Mouse (Mus musculus) Muller cell, postnatal 12 days (primary cell): ENCODE data around the gene Gda.

Experiments used
- DNase-seq: peaks from one replicate; pipeline ENCODE4 v3.0.0-alpha.2; 2015; ENCODE audit errors: inconsistent ontology term

Gene Gda

GRCm38 (mm10) chr19:21457461-21457860 lies 15.8 kb downstream of the Gda start:
- DNase-seq, result no peak

- DNase-seq, result no peak
Observed at GRCm38 (mm10) chr19:21441787-21442186, 31.5 kb downstream of the Gda start.

- DNase-seq, result no peak
Observed at GRCm38 (mm10) chr19:21440841-21441240, 32.4 kb downstream of the Gda start.

GRCm38 (mm10) chr19:21439141-21439737 lies 34.0 kb downstream of the Gda start:
- peak; percentile 3 for DNase-seq

- DNase-seq, result no peak
Observed at GRCm38 (mm10) chr19:21436566-21436965, 36.7 kb downstream of the Gda start.

DNA sequence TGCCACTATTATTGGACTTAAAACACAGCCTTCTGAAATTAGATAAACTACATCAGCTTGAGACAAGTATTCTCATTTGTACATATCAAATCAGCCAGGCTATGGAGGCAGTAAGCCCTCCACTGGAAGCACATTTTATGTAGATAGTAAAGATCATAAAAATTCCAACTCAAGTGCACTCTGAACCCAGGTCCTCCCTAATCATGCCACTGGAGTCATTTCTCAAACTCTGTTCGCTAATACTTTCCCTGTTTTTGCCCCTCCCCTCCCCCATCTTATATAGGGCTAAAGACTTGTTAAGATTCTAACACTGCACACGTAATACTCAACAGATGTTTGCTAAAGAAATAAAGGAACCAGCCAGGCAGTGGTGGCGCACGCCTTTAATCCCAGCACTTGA lies 39.9 kb downstream of the Gda start:
- DNase-seq, result no peak

DNA sequence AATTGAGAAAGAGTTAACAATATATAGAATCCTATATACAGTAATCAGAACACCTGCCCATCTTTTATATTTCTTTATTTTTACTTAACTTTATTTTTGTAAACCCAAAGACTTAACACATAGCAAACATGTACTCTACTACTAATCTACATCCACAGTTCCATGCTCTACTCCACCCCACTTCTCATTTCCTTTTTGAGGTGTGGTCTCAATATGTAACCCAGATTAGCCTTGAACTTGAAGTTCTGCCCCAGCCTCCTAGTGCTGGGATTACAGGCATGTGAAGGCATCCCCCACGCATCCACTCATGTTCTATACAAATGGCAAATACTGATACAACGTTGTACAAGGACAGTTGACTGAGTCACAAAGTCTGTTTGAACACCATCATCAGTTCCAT lies 40.4 kb downstream of the Gda start:
- DNase-seq, result no peak

GRCm38 (mm10) chr19:21432286-21432685 lies 41.0 kb downstream of the Gda start:
- DNase-seq, result no peak

GRCm38 (mm10) chr19:21425391-21425790 lies 47.9 kb downstream of the Gda start:
- no peak for DNase-seq

- DNase-seq, result no peak
Observed at GRCm38 (mm10) chr19:21423731-21424130, 49.5 kb downstream of the Gda start.

DNA sequence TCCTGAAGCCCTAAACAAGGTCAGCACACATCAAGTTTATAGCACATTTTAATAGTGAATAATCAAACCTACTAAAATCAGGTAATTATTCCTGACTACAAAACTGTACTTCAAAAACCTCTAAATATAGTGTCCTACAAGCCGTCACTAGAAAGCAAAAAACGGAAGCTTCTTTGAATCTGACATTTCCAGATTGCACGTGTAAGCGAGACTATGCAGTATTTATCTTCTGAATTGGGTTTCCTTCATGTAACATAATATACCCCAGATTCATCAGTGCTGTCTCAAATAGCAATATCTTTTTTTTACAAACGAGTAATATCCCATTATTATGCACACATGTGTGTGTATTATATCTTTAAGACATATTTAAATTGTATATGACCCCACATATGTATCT lies 54.8 kb downstream of the Gda start:
- no peak for DNase-seq

GRCm38 (mm10) chr19:21415377-21415776 lies 57.9 kb downstream of the Gda start:
- DNase-seq, result no peak

DNA sequence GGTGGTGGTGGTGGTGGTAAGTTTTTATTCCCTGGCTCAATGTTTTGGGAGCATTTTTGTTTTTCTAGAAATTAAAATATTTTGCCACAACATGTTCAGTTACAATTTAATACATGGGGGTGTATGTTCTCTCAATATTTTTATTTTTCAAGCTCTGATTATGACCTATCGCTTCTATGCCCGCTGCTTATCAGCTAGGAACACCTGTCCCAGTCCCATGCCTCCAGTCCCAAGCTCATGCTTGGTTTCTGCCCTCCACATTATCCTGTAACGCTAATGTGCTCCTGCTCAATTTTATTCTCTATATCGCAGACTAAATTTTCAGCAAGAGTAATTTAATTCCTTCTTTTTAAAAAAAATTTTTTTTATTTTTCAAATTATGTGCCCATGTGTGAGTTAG lies 64.1 kb downstream of the Gda start:
- no peak for DNase-seq

- no peak for DNase-seq
Observed at GRCm38 (mm10) chr19:21407363-21407762, 65.9 kb downstream of the Gda start.

GRCm38 (mm10) chr19:21397994-21398393 lies 75.3 kb downstream of the Gda start:
- no peak for DNase-seq

- DNase-seq, result no peak
Observed at GRCm38 (mm10) chr19:21396364-21396763, 76.9 kb downstream of the Gda start.

GRCm38 (mm10) chr19:21390904-21391303 lies 82.3 kb downstream of the Gda start:
- DNase-seq, result no peak

DNA sequence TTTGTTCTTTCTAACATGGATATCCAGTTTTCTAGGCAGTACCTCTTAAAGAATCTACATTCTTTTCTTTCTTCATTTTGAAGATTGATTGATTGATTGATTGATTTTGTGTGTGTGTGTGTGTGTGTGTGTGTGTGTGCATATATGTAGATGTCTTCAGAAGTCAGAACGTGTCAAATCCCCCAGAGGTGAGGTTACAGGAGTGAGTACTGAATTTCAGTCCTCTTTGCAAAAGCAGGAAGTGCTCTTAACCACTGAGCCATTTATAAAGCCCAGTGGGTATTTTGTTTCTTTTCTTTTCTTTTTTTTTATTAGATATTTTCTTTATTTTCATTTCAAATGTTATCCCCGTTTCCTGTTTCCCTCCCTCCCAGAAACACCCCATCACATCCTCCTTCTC lies 86.4 kb downstream of the Gda start:
- no peak for DNase-seq

- DNase-seq, result no peak
Observed at GRCm38 (mm10) chr19:21384231-21384630, 89.0 kb downstream of the Gda start.

DNA sequence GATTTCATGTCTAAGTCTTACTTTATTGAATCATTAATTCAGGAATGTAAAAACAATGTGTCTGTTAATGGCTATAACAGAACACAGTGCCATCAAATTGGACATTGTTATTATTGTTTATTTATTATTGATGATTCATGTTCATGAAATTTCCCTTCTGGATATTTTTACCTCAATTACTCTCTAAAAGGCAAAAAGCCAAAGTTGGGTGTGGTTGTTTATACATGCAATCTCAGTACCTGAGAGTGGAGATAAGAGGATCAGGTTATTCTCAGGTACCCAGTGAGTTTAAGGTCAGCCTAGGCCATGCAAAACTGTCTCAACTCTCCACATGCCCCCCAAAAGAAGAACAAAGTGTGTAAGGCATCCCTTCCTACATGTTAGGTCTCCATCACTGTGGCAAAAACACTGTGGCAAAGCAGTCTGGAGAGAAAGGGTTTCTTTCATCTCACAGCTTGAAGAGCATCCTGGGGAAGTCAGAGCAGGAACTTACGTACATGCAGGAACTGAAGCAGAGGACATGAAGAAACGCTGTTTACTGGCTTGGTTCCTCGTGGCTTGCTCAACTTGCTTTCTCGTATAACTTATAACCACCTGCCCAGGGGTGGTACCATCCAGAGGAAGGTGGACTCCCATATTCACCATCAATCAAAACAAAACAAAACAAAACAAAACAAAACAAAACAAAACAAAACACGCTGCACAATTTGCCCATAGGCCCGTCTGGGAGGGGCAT lies 89.6 kb downstream of the Gda start:
- DNase-seq, result no peak

- no peak for DNase-seq
Observed at GRCm38 (mm10) chr19:21381696-21382095, 91.5 kb downstream of the Gda start.

DNA sequence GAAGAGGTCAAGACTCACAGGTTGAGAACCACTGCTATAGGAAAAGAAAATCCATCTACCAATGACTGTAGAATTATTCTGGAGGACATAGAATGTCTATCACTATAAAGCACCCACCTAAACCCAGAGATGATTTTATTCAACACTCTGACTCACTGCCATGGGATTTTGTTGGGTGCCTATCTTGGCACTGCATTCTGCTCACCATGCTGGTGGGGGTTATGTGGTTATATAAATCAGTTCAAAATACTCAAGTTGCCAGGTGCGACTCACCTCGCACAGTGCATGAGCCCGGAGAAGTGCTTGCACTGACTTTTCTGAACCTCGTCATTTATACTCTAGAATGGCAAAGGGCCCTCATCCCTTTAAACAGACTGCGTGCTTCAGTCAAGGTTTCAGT lies 94.0 kb downstream of the Gda start:
- DNase-seq, result no peak

DNA sequence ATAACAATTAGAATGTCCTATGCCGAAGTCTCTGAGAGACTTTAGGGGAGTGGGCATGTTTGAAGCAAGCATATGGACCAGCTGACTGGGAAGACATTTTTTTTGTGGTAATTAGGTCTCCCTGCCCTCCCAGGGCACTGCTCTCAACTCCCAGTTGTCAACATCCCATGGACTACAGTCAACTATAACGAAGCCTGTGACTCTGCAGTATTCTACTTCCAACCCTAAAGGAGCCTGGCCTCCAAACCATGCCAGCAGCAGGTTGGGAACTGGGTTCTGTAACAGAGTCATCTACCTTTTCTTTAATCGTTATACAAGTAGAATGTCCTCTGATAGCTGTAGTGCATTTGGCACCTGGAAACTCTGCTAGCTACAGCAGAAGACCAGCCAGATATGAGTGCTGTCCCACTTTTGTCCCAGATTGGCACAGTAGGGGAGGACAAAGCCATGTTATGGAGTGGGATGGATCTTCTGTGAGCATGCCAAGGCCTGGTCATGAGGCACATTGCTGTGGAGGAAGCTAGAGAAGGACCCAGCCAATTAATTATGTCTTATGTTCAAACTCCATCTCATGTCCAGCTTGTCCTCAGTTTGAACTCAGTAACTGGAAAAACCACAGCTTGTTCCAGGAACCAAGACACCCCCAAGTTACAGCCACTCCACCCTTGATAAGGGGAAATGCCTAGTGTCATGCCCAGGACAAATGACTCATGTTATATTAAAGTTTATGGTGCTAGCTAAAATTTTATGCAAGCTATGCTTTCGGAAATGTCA lies 96.6 kb downstream of the Gda start:
- peak; percentile 13 for DNase-seq
